Mouse (Mus musculus) lung, embryonic 16.5 days (tissue): Measurements from ENCODE around the gene Arl8b. TPM values are rescaled to one million over a fixed set of nuclear protein-coding genes. Genes with fewer than 3 reads are reported as not detected.

Experiments
- ATAC-seq: fragments of 200-750 bp; cut with Nextera tagmentation; 2 replicates; pipeline ENCODE4 v1.8.0; 2017; ENCODE audit warnings: low read depth, mild to moderate bottlenecking, moderate library complexity
- H3K27ac ChIP-seq: fragments of 300-500 bp; sonication (generic); 2 replicates; pipeline ENCODE4 v1.5.1; 2014; ENCODE audit warnings: mild to moderate bottlenecking, control low read depth, low read length
- H3K27me3 ChIP-seq: fragments of 300-500 bp; sonication (generic); 2 replicates; pipeline ENCODE4 v1.6.1; 2014; ENCODE audit warnings: low read depth, low read length, mixed read lengths; ENCODE audit not compliant: control insufficient read depth, insufficient read depth
- H3K36me3 ChIP-seq: fragments of 300-500 bp; sonication (generic); 2 replicates; pipeline ENCODE4 v1.6.1; 2014; ENCODE audit warnings: low read length; ENCODE audit not compliant: control insufficient read depth, insufficient read depth
- H3K4me1 ChIP-seq: fragments of 300-500 bp; sonication (generic); replicated peaks from 2 replicates; pipeline ENCODE4 v1.6.1; 2014; ENCODE audit warnings: low read length, mixed read lengths; ENCODE audit not compliant: control insufficient read depth, insufficient read depth
- H3K4me2 ChIP-seq: fragments of 300-500 bp; sonication (generic); 2 replicates; pipeline ENCODE4 v1.6.1; 2014; ENCODE audit warnings: low read depth, low read length, control low read depth
- H3K4me3 ChIP-seq: fragments of 300-500 bp; sonication (generic); 2 replicates; pipeline ENCODE4 v1.5.1; 2014; ENCODE audit warnings: mild to moderate bottlenecking, low read length, control low read depth
- H3K9ac ChIP-seq: fragments of 300-500 bp; sonication (generic); 2 replicates; pipeline ENCODE4 v1.6.1; 2014; ENCODE audit warnings: low read length, control low read depth
- H3K9me3 ChIP-seq: fragments of 300-500 bp; sonication (generic); 2 replicates; pipeline ENCODE4 v1.6.1; 2016; ENCODE audit warnings: low read length; ENCODE audit not compliant: control insufficient read depth
- WGBS: fragments of 180-500 bp; shearing (Covaris S2); extraction: QIAGEN DNeasy Blood & Tissue Kit; methylation state at CpG from one replicate; pipeline ENCODE4 v1.1.7; 2014; 5-methylcytosine and 5-hydroxymethylcytosine counted together
- polyA plus RNA-seq: library from polyadenylated mRNA; unstranded; fragments of >200 nt; fragmentation: Nextera tagmentation; extraction: Ambion mirVana; gene quantifications from 2 replicates; pipeline ENCODE4 v1.2.1, GENCODE M21; 2015

The Arl8b gene
- polyA plus RNA-seq, 1 experiment from 2014 or later = 91.2 TPM

DNA sequence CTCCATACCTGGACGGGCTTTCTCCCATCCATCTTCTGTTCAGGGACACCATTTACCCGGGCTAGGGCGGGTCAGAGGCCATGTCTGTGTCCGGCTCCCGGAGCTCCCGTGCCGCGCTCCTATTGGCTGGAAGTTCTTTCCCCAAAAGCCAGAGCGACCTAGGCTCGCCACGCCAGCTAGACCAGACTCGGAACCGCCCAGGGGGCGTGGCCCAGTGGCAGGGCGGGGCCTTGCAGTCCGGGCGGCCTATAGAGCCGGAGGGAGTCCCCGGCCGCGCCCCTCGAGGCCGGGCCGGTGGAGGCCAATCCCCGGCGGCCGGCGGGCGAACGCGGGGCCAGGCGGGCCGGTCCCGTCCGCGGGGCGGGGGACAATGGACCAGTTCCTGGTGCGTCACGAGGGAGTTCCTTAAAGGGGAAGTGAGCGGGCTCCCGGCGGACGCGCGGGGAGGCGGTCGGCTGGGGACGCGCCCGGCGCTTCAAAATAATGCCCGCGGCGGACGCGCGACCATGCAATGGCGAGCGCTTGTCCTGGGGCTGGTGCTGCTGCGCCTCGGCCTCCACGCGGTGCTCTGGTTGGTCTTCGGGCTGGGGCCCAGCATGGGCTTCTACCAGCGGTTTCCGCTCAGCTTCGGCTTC, 45.5 kb downstream of the Arl8b start, which contains the start of gene Edem1:
Edem1 (plus strand) TSS at position 408 of the 635 bp plus-strand sequence.
- peak within 1 kb of the TSS; percentile 95 for H3K4me3 ChIP-seq
- under 1% methylated on average over 64 of the region's 67 CpGs for WGBS
- peak; percentile 99 for ATAC-seq

DNA sequence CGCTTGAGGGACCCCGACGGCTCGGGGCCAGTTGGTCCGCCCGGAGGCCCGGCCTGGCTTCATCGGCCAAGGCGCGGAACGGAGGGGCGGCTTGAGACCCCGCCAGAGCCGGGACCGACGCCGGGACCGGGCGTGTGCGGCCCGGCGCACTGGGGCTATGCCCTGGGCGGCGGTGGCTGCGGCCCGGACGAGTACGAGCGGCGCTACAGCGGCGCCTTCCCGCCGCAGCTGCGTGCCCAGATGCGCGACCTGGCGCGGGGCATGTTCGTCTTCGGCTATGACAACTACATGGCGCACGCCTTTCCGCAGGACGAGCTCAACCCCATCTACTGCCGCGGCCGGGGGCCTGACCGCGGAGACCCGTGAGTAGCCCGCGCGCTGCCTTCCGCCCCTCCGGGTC, 46.0 kb downstream of the Arl8b start:
- H3K36me3 ChIP-seq = no peaks in the 10 kb centered on the region
- no peaks in the 10 kb centered on the region for H3K9me3 ChIP-seq
- peak overlapping the region; percentile 93 for H3K9ac ChIP-seq
- H3K4me3 ChIP-seq = peak overlapping the region; percentile 95
- under 1% methylated on average over 39 of the region's 56 CpGs for WGBS
- H3K27ac ChIP-seq = peak overlapping the region; percentile 81
- H3K27me3 ChIP-seq = no peaks in the 10 kb centered on the region
- H3K4me2 ChIP-seq = peak overlapping the region; percentile 92
- H3K4me1 ChIP-seq = peaks cover 28% of the 10 kb centered on the region
- ATAC-seq = peak; percentile 47

More for the DNA sequence above, 45.5 kb downstream of the Arl8b start, which contains the start of gene Edem1:
- H3K9ac ChIP-seq = peak within 1 kb of the TSS; percentile 93
- H3K4me2 ChIP-seq = peak within 1 kb of the TSS; percentile 92
- H3K27ac ChIP-seq = peak within 1 kb of the TSS; percentile 81
- H3K9me3 ChIP-seq = no peaks in the 10 kb centered on the region
- H3K36me3 ChIP-seq = no peaks in the 10 kb centered on the region
- H3K4me1 ChIP-seq = peaks cover 24% of the 10 kb centered on the region
- H3K27me3 ChIP-seq = no peaks in the 10 kb centered on the region

- 8% methylated on average over 22 of the region's 22 CpGs for WGBS
- no peaks in the 10 kb centered on the region for H3K9me3 ChIP-seq
- H3K4me3 ChIP-seq = peak overlapping the region; percentile 95
- peak overlapping the region; percentile 92 for H3K4me2 ChIP-seq
- peak overlapping the region; percentile 81; the same call in 1 of the 2 replicates for H3K27ac ChIP-seq
- peak overlapping the region; percentile 93 for H3K9ac ChIP-seq
- peaks cover 30% of the 10 kb centered on the region for H3K4me1 ChIP-seq
- ATAC-seq = no peak
- H3K27me3 ChIP-seq = no peaks in the 10 kb centered on the region
- no peaks in the 10 kb centered on the region for H3K36me3 ChIP-seq
Measured at GRCm38 (mm10) chr6:108829386-108830370, 46.8 kb downstream of the Arl8b start.

GRCm38 (mm10) chr6:108832170-108832569, 49.3 kb downstream of the Arl8b start:
- Histone ChIP-seq H3K4me1 (peaks cover 36% of the 10 kb centered on the region), H3K27me3 (no peaks in the 10 kb centered on the region), H3K9ac (no peak overlapping the region), H3K9me3 (no peaks in the 10 kb centered on the region), H3K4me2 (no peak overlapping the region), H3K36me3 (no peaks in the 10 kb centered on the region), H3K4me3 (no peak overlapping the region), H3K27ac (no peak overlapping the region)
- no peak for ATAC-seq
- 80% methylated on average over 1 of the region's 1 CpGs for WGBS

- no peak for ATAC-seq
- no peaks in the 10 kb centered on the region for H3K9me3 ChIP-seq
- H3K27me3 ChIP-seq = no peaks in the 10 kb centered on the region
- 52% methylated on average over 6 of the region's 6 CpGs for WGBS
- no peak overlapping the region for H3K27ac ChIP-seq
- no peak overlapping the region for H3K4me2 ChIP-seq
- H3K9ac ChIP-seq = no peak overlapping the region
- no peak overlapping the region for H3K4me3 ChIP-seq
- no peaks in the 10 kb centered on the region for H3K36me3 ChIP-seq
- peaks cover 34% of the 10 kb centered on the region for H3K4me1 ChIP-seq
Measured at GRCm38 (mm10) chr6:108832989-108833388, 50.1 kb downstream of the Arl8b start.

- no peak overlapping the region for H3K27ac ChIP-seq
Measured at GRCm38 (mm10) chr6:108833963-108834697, 51.2 kb downstream of the Arl8b start.

GRCm38 (mm10) chr6:108835765-108836691, 53.1 kb downstream of the Arl8b start:
- ATAC-seq = peak; percentile 76
- peak overlapping the region; percentile 9 for H3K27ac ChIP-seq
- H3K9me3 ChIP-seq = no peaks in the 10 kb centered on the region
- H3K4me3 ChIP-seq = no peak overlapping the region
- WGBS = 49% methylated on average over 16 of the region's 16 CpGs
- H3K27me3 ChIP-seq = no peaks in the 10 kb centered on the region
- H3K36me3 ChIP-seq = no peaks in the 10 kb centered on the region; the same call in 1 of the 2 replicates
- H3K4me2 ChIP-seq = no peak overlapping the region
- H3K9ac ChIP-seq = no peak overlapping the region
- H3K4me1 ChIP-seq = peaks cover 24% of the 10 kb centered on the region

More at GRCm38 (mm10) chr6:108833963-108834697, 51.2 kb downstream of the Arl8b start:
- Histone ChIP-seq H3K4me3 (no peak overlapping the region), H3K27me3 (no peaks in the 10 kb centered on the region), H3K4me1 (peaks cover 34% of the 10 kb centered on the region), H3K9me3 (no peaks in the 10 kb centered on the region), H3K9ac (no peak overlapping the region), H3K36me3 (no peaks in the 10 kb centered on the region), H3K4me2 (no peak overlapping the region)
- no peak for ATAC-seq
- 36% methylated on average over 8 of the region's 8 CpGs for WGBS

DNA sequence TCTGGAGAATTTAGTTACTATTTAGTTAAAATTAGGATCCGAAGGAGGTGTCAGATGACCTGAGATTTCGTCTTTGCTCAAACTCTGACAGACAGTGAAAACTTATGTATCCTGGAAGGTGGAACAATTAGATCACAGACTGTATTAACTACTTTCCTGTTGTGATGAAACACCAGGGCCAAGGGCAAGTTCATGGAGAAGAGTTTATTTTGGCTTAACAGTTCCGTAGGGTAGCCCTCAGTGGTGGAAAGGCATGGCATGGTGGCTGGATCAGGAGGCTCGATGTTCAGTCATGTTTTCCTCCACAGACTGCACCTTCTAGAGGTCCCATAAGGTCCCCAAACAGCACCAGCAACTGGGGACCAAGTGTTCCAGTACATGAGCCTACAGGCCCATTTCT, 54.2 kb downstream of the Arl8b start:
- no peaks in the 10 kb centered on the region; the same call in 1 of the 2 replicates for H3K36me3 ChIP-seq
- no peaks in the 10 kb centered on the region for H3K9me3 ChIP-seq
- H3K9ac ChIP-seq = no peak overlapping the region
- no peak overlapping the region; the same call in 1 of the 2 replicates for H3K27ac ChIP-seq
- H3K4me3 ChIP-seq = no peak overlapping the region
- no peak overlapping the region for H3K4me2 ChIP-seq
- peaks cover 18% of the 10 kb centered on the region for H3K4me1 ChIP-seq
- H3K27me3 ChIP-seq = no peaks in the 10 kb centered on the region
- ATAC-seq = no peak
- 88% methylated on average over 4 of the region's 4 CpGs for WGBS
